Mouse (Mus musculus) kidney, adult 9 months (tissue): ENCODE results near the gene Kif11.

Experiments used
- DNase-seq: peaks from one replicate; pipeline ENCODE4 v3.0.0; 2022

The Kif11 gene

DNA sequence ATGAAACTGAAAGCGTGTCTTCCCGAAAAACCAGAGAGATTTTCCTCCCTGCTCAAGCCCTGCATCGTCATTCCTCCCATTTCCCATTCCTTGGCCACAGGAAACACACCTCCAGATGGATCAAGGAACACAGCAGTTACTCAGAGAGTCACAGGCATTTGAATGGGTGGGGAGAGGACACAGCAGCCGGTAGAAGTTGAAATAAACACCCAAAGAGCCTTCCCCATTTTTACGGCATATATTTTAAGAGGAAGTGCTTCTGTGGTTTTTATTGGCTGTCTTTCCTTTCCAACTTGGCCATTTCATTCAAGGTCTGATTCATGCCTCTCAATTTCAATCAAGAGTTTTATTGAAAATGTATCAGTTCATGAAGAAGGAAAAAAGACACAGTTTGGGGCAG is 72.0 kb downstream of the Kif11 start:
- DNase-seq: no peak

DNA sequence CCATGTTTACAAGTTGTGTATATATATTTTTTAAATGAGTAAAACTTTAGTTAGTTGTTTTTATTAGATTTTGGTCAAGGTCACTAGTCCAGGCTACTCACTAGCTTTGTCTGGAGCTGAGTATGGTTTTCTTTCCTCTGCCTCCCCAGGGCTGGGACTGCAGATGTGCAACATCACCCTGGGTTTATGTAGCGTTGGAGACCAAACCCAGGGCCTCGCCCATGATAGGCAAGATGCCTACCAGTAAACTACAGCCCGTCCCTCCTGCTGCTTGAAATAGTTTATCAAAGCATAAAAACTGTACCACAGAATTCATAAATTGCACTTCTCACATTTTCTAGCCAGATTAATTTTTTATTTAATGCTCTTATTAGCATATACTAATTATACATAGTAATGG is 73.0 kb downstream of the Kif11 start:
- DNase-seq: no peak

DNA sequence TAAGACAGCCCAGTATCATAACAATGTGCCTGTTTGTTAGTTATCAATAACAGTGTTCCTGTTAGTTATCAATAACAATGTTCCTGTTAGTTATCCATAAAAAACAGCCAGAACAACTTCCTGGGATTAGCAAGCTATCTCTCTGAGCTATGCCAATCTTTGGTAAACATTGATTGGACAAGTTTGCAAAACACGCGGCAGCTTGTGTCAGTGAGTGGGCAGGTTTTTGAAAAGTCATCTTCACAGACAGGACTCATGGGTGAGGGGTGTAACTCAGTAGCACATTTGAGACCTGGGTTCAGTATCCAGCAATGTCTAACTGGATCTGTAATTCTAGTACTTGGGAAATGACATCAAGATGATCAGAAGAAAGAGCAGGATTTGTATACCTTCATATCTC is 79.3 kb downstream of the Kif11 start:
- DNase-seq: no peak

DNA sequence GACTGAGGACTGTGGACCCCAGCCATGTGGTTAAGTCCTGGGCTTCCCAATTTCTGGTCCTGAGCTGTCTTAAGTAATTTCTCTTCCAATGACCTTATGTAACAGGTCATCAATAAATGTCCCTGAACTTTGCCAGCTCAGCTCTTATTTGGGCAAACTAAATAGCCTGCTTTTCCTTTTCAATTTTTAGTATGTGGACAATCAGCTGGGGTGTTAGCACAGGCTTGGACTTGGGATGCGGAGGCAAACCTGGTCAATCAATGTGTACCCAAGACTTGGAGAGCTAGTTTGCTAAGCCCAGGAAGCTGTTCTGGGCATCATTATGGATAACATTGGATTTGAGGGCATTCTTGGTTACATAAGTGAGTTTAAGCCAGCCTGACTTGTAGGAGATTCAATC is 79.8 kb downstream of the Kif11 start:
- no peak for DNase-seq

DNA sequence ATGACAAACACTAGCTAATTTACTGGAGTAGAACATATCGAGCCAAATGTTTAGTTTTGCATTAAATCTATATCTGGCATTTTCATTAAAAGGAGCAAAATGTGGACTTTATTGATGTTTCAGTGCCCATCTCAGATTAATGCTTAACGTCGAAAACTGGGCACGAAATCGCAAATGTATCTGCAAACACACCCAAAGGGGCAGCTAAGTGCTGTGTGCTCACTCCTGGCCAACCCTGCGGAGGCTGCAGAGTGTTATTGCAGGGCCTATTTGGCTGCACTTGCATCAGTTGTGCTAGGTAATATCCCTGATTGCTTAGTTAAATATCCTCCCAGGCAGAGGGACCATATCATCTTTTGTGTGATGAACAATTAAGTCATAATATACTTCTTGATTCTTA is 81.8 kb downstream of the Kif11 start:
- no peak for DNase-seq

DNA sequence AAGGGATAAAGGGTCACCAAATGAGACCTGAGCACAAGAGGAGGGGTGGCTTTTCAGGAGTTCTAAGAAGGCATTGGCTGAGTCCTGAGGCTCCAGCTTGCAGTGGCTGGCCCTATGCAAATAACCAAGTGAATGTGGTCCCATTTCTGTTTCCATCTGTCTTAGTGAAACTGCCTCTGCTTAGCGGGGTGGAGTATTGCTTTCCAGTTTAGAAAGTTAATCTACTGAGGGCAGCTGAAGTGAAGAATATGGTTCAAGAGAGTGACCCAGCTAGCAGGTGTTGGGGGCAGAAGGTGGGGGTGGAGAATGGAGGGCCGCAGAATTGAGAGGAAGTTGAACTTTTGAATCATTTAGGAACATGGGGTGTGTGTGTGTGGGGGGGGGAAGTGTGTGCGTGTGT is 90.2 kb downstream of the Kif11 start:
- DNase-seq: no peak

DNA sequence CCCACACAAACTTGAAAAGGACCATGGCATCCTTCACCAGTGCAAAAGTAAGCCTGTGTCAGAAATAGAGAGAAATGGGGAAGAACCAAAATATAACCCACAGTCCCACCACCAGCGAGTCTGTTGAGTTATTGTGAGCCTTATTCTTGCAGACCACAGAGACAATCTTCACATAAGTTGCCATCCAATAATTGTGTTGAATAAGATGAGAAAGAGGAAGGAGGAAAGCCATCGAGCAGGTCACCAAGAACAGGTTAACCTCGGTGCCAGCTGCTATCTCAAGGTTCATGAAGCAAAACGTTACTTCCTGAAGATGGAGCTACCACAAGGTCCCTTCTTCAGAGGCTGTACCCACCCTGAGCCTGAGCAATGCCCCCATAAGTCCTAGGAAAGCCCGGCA is 90.8 kb downstream of the Kif11 start:
- no peak for DNase-seq

DNA sequence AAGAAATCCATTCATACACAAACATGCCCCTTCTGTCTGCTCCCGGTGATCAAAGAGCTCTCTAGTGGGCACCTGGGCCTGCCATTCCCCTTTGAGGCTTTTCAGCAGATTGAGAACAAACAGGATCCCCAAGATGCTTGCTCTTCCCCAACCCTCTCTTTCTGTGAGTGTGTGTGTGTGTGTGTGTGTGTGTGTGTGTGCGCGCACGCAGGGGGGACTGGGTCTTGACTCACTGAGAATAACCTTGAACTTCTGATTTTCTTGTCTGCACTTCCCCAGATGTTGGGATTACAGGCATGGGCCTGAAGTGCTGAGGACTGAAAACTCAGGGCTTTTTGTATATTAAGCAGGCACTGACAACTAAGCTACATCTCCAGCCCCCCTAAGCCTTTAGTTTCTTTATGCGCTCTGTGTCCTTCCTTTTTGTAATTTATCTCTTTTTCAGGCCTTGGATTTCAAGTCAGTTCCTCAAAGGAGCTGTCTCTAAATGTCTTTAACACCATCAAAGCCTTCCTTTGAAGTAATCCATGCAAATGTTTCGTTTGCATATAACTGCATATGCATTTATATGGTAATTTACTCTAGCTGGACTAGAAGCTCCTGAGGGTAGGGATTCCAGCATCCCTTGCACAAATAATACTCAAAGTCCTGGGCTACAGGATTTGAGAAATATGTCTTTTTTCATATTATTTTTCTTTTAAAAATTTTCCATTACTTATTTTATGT is 92.8 kb downstream of the Kif11 start:
- DNase-seq: no peak
